Mouse (Mus musculus) MEL (cell line): ENCODE data around the gene Ptx4.

Experiments used
- CTCF ChIP-seq, 3 experiments: IDR thresholded peaks in 2 of 3; conservative IDR thresholded peaks in 1 of 3; 2 replicates each; pipeline ENCODE4 v1.5.1; 2011 to 2012; ENCODE audit warnings: low read length in 3 of 3, low read depth in 2 of 3, mild to moderate bottlenecking in 2 of 3, improper control_type of control experiment in 1 of 3, inconsistent platforms in 1 of 3, mixed read lengths in 1 of 3, moderate library complexity in 1 of 3; ENCODE audit not compliant: control insufficient read depth in 1 of 3, insufficient read depth in 1 of 3, poor library complexity in 1 of 3, severe bottlenecking in 1 of 3
- E2F4 ChIP-seq: IDR thresholded peaks from 2 replicates; pipeline ENCODE4 v1.6.1; 2011; ENCODE audit warnings: low read depth, low read length, improper control_type of control experiment, borderline replicate concordance
- EP300 ChIP-seq, 2 experiments: IDR thresholded peaks; 2 replicates each; pipeline ENCODE4 v1.6.1; 2011; ENCODE audit warnings: improper control_type of control experiment in 2 of 2, low read length in 2 of 2, low read depth in 1 of 2, mild to moderate bottlenecking in 1 of 2
- MAX ChIP-seq: IDR thresholded peaks from 2 replicates; pipeline ENCODE4 v1.6.1; 2011; ENCODE audit warnings: low read length, improper control_type of control experiment
- MXI1 ChIP-seq: IDR thresholded peaks from 2 replicates; pipeline ENCODE4 v1.6.1; 2011; ENCODE audit warnings: mild to moderate bottlenecking, low read depth, low read length, improper control_type of control experiment
- POLR2A ChIP-seq, 2 experiments: IDR thresholded peaks; 2 replicates each; pipeline ENCODE4 v1.6.1; 2011 to 2012; ENCODE audit warnings: low read length in 2 of 2, mild to moderate bottlenecking in 2 of 2, control low read depth in 1 of 2, improper control_type of control experiment in 1 of 2, low read depth in 1 of 2, moderate library complexity in 1 of 2; ENCODE audit not compliant: control insufficient read depth in 1 of 2, insufficient read depth in 1 of 2, poor library complexity in 1 of 2
- POLR2AphosphoS5 ChIP-seq: IDR thresholded peaks from 2 replicates; pipeline ENCODE4 v1.6.1; 2012; ENCODE audit warnings: low read depth, borderline replicate concordance, mild to moderate bottlenecking, inconsistent platforms, low read length, moderate library complexity, mixed read lengths
- SIN3A ChIP-seq: IDR thresholded peaks from 2 replicates; pipeline ENCODE4 v1.6.1; 2012; ENCODE audit warnings: low read length, improper control_type of control experiment, inconsistent platforms
- SMC3 ChIP-seq: IDR thresholded peaks from 2 replicates; pipeline ENCODE4 v1.6.1; 2011; ENCODE audit warnings: low read depth, low read length, improper control_type of control experiment
- USF1 ChIP-seq: IDR thresholded peaks from 2 replicates; pipeline ENCODE4 v1.6.1; 2014; ENCODE audit warnings: low read depth, mild to moderate bottlenecking, inconsistent platforms, low read length, improper control_type of control experiment, moderate library complexity
- ZNF384 ChIP-seq: IDR thresholded peaks from 2 replicates; pipeline ENCODE4 v1.6.1; 2012; ENCODE audit warnings: low read depth, mild to moderate bottlenecking, inconsistent platforms, low read length, improper control_type of control experiment

DNA sequence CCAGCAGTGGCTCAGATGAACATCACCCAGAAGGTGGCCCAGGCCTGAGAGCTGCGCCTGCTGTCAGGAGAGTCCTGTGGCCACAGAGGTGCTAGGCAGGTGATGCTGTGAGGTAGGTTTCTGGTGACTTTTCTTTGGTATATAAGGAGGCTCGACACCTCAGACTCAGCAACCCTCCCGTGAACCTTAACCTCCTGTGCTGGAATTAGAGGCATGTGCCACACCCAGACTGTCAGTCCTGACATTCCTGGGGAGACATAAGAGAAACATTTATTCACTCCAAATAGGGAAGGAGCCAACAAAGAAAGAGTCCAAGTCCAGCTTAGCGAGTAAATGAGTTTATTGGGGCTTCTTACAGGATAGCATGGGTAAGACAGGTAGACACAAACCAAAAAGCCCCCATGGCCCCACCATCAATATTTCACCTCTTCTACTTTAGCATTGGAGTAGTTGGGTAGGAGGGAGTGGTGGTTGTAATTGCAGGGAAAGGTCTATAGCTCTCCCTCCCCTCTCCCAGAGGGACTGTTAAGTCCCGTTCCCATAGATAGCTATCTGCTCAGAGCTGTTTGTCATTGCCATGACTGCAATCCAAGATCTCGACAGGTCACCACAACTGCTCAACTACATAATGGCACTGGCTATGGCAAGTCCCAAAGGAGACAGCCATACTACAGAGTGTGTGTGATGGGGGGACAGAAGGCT, 45.6 kb downstream of the Ptx4 start:
- no peak for TF ChIP-seq CTCF (IDR thresholded peaks at IDR 0.05 in 2 of 3, conservative IDR thresholded peaks at IDR 0.05 in 1 of 3; ENCODE audit: control insufficient read depth in 1 of 3, insufficient read depth in 1 of 3, low read depth in 2 of 3, low read length in 3 of 3, poor library complexity in 1 of 3, severe bottlenecking in 1 of 3)
- no peak for TF ChIP-seq USF1
- TF ChIP-seq EP300 (IDR thresholded peaks at IDR 0.05; ENCODE audit: low read depth in 1 of 2, low read length in 2 of 2) = no peak
- TF ChIP-seq POLR2A (IDR thresholded peaks at IDR 0.05; ENCODE audit: control insufficient read depth in 1 of 2, insufficient read depth in 1 of 2, low read depth in 1 of 2, low read length in 2 of 2, poor library complexity in 1 of 2) = no peak
- no peak for TF ChIP-seq POLR2AphosphoS5
- TF ChIP-seq SMC3 = no peak
- no peak for TF ChIP-seq MAX
- TF ChIP-seq E2F4 = no peak
- TF ChIP-seq MXI1 = no peak
- TF ChIP-seq ZNF384 = no peak
- TF ChIP-seq SIN3A = no peak
